Mouse (Mus musculus): ENCODE data around the gene Hoxd8. TPM values are rescaled to one million over a fixed set of nuclear protein-coding genes. Genes with fewer than 3 reads are reported as not detected.

Gene Hoxd8
- total RNA-seq, 4 experiments from 2014 or later: not detected

DNA sequence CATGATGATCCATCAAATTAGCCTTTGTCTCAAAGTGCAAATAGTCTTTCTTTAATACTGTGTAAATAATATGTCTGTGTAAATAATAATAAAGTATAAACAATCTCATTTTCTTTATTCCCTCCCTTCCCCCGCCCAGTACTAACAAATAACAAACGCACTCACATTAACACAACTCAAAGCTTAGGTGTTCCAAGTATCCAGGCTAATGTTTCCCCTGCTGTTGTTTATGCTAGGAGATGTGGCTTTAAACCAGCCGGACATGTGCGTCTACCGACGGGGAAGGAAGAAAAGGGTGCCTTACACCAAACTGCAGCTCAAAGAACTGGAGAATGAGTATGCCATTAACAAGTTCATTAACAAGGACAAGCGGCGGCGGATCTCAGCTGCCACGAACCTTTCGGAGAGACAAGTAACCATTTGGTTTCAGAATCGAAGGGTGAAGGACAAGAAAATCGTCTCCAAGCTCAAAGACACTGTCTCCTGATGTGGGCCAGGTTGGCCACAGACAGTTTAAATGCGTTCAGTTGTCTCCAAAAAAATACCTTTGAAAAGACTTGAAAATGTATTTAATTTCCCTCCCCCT, 34.7 kb upstream of the Hoxd8 start:
- DNase-seq (ENCODE audit: low spot score in 2 of 2): no peak

DNA sequence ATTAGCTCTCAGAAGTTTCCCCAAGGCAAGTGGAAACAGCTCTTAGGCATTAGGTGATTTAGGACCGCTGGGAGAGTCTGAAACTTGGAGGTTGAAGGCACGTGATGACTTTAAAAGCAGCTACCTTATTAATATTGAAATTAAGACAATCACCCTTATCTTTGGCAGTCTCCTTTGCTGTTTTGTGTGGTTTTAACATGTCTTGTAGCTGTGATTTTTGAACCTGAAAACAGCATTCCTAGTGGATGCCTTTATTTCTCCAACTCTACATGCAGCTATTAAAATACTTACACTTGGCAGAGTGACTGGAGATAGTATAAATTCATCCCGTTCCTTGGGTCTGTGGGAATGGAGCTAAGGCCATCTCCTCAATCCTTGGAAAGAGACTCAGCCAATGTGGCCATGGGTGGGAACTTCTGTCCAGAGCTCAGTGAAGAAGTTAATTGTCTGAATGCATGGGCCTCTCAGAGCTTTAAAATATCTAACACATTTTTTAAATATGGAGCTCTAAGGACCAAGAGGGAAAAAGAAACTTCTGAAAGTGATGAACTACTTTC, 33.7 kb upstream of the Hoxd8 start:
- no peak for DNase-seq (ENCODE audit: low spot score in 2 of 2)

DNA sequence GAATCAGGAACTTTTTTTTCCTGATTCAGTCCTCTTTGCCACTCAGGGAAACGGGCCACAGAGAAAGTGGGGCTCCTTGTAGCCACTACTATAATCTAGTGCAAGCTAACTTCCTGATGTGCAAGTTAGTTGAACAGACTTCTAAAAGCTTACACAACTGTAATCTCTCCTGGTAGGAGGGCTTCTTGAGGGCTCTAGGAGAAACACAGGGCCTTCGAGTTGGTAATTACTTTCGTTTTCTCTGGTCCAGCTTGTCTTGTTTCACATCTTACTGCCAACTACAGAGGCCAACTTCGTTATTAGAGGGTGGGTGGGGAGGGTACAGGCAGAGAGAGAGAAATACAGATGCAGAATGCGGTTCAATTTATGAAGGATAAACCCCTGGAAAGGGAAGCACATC, 32.6 kb upstream of the Hoxd8 start:
- DNase-seq (ENCODE audit: low spot score in 2 of 2): no peak

DNA sequence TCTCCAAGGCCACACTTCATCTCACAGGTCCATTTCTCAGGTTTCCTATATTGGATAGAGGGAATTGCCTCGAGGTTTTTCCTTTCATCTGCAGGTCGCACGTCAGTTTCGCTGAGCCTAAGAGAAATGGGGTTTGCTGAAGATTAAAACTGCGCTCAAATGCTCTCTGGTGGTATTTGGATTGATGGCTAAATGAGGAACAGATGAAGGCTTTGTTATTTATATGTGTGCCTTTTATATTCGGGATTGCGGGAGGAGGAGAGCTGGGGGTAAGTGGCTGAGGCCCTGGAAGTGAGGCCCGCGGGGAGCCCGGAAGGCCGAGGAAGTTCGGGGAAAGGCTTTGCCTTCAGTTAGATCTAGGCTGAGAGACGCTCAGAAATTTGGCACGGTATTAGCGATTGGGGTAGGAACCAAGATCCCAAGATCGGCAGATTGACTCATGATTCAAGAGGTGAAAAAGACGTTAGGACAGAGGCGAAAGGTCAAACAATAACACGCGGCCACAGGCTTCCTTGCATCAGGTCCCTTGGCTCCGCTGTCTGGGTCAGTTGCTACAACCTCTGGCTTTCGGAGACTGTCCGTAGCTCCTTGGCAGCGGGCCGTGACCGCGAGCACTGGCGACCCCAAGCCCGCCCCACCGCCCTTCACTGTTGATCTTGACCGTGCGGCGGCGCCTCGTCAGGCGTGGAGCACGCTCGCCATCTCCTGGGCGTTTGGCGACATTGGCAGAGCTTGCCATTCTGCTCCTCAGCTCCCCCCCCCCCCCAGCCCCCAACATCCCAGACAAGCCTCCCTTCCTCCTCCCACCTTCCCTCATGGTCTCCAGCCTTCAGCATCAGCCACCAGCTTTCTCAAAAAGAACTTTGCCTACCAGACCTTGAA, 31.7 kb upstream of the Hoxd8 start:
- DNase-seq (ENCODE audit: low spot score in 2 of 2): no peak

DNA sequence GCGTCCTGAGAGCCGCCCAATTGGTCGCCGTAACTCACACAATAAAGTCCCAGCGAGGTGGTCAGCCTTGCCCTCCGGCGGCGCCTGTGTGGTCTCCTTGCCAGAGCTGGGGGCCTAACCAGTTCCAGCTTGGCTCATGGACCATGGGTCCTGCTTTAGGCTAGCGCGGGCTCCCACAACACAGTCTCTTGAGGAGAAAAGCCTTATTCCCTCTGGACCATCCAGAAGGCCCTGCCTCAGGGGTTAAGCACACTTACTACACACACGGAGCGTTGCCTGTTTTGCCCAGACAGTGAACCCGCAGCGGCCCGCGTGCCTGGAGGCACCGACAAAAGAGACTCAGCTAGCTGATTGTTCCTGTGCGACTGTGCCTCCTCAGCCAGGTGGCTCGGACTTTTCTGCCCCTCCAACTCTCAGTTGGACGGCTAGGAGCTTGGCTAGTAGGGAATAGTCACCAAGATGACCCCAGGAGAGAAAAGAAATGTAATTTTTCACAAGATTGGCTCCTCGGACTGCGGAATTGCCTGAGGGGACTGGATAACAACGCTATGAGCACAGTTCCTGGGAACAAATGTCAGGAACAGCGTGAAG, 30.5 kb upstream of the Hoxd8 start:
- no peak for DNase-seq (ENCODE audit: low spot score in 2 of 2)

DNA sequence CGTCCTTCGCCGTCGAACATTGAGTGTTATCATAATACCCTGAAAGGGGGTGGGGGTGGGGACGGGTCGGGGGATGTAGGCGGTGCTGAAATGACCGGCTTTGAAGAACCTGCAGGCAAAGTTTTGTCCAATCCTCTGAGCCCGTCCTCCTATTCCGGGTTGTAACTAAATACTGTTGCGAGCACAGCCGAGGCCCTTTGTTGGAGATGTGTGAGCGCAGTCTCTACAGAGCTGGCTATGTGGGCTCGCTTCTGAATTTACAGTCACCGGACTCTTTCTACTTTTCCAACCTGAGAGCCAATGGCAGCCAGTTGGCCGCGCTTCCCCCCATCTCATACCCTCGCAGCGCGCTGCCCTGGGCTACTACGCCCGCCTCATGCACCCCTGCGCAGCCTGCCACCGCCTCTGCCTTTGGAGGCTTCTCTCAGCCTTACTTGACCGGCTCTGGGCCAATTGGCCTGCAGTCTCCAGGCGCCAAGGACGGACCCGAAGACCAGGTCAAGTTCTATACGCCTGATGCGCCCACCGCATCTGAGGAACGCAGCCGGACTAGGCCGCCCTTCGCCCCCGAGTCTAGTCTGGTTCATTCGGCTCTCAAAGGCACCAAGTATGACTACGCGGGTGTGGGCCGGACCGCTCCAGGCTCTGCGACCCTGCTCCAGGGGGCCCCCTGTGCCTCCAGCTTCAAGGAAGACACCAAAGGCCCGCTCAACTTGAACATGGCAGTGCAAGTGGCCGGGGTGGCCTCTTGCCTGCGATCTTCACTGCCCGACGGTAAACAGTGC, 29.3 kb upstream of the Hoxd8 start, which contains the start of gene Hoxd12:
Hoxd12 (plus strand) TSS at position 133 of the 785 bp plus-strand sequence.
- DNase-seq (ENCODE audit: low spot score in 2 of 2): no peak

DNA sequence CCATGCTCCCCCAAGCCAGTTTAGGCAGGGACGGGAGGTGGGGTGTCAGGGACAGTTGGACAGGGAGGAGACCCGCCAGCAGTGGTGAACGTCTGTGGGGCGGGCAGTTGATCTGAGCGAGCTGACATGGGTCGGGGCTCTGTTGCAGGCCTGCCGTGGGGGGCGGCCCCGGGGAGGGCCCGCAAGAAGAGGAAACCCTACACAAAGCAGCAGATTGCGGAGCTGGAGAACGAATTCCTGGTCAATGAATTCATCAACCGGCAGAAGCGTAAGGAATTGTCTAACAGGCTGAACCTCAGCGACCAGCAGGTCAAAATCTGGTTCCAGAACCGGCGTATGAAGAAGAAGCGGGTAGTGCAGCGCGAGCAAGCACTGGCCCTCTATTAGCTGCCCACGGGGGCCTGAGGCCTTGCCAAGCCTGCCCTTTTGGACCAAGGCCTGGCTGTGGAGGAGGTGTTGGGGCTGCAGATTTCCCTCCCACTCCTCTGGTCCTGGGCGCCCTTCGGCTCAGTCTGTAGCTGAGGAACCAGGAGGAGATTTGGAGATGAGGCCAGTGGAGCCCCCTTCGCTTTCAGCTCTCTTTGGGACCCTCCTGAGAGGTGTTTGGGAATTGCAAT, 28.6 kb upstream of the Hoxd8 start:
- DNase-seq (ENCODE audit: low spot score in 2 of 2): no peak

DNA sequence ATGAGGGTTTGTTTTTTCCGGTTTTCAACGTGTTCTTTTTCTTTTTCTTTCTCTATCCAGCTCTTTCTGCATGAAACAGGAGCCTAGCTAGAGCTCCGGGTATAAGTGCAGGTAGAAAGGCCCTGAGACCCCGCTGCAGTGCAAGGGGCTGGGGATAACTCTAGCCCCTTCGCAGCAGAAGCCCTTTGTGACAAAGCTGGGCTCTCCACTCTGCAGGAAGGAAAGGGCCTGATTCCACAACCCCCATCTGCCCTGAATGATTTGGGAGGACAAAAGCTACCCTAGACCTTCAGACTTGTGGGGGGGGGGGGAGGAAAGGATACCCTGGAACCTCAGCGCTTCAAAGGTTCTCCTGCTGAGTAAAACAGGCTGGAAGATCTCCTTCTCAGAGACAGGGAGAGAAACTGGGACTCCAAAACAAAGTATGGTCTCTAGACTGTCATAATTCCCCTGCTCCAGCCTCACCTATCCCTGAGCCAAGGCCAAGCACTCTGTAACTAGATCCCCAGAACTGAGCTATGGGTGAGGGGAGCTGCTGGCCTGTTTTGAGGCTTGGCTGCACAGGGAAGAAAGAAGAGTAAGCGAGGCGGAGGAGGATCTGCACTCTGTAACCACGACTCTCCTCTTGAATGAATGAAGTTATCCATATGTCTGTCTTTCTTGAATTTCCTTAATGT, 27.9 kb upstream of the Hoxd8 start:
- DNase-seq (ENCODE audit: low spot score in 2 of 2): no peak

DNA sequence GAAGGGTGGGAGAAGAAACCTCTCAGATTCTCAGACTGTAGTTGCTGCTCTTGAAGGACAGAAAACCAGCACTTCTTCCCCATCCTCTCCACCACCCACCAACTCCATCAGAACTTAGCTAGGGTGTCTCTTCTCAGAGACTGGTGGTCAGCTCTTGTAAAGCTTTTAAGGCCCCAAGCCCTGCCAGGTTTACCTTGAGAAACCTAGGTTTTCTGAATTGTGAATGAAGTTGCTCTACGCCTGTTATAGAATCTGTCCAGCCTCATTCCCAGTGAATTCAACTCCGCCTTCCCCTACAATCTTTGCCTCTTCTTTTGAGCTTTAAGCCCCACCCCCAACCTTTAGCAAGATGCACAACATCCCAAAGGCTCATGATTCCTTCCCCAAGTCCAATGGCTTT, 27.3 kb upstream of the Hoxd8 start:
- no peak for DNase-seq (ENCODE audit: low spot score in 2 of 2)

DNA sequence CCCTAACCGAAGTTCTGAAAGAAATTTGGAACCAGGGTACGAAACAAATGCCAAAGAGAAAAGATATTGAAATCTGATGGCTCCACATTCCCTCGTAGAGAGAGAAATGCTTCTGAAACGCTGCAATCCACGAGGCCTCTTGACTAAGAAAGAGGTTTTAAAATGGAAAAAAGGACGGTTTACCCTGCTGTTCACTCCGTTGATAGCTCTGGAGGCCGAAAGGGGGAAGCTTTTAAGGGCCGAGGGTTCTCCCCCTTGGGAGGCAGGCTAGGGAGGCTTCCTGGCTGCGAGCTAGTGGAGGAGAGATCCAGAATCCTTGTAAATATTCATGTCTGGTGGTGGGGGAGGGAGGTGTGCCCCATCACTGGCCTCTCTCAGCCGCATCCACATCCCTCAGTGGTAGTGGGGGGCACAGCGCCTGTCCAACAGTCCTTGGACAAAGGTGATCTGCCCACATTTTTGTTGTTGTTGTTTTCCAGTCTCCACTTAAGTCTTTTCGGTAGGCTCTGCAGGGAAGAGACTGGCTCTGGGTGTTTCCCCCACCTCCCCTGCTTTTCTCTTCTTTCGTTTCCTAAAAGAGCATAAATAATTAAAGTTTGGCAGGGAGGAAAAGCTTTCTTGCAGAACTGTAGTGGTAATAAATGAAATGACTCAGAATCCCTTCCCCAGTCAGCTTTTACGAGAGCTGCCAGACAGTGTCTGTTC, 25.4 kb upstream of the Hoxd8 start, which contains the start of gene Hoxd11:
Hoxd11 (plus strand) TSS at position 667 of the 705 bp plus-strand sequence.
- DNase-seq (ENCODE audit: low spot score in 2 of 2): no peak

DNA sequence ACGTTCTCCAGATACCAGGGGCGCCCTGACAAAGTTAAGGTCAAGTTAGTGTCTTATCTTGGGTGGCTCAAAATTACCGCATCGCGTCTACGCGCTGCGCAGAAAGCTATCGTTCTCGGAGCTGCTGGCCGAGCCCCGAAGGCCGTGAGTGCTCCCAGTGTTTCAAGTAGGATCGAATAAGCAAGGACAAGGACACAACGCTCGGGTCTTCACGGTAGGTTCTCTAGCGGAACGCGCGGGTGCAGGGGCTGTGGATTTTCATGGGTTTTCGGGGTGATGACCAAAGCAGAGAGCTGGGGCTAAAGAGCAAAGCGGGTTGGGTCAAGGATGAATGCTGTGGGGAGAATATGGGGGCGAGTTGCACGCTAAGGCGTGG, 24.8 kb upstream of the Hoxd8 start:
- DNase-seq (ENCODE audit: low spot score in 2 of 2): no peak

DNA sequence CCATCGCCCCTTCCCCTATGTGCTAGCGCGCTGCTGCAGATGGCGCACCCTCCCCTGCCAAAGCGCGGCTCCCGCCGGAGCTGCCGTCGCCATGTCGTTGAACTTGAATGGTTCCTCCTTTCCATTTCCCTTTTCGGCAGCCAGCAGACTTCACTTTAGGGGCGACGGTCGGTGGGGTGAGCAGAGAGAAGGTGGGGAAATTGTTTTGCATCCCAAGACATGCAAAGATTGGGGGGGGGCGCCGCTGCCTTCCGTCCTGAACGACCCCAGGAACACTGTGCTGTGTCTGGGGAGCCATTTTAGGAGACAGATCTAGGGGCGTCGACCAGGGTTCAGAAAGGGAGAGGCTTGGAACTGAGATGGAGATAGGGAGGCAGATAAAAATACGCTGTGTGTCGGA, 24.4 kb upstream of the Hoxd8 start:
- DNase-seq (ENCODE audit: low spot score in 2 of 2): no peak

DNA sequence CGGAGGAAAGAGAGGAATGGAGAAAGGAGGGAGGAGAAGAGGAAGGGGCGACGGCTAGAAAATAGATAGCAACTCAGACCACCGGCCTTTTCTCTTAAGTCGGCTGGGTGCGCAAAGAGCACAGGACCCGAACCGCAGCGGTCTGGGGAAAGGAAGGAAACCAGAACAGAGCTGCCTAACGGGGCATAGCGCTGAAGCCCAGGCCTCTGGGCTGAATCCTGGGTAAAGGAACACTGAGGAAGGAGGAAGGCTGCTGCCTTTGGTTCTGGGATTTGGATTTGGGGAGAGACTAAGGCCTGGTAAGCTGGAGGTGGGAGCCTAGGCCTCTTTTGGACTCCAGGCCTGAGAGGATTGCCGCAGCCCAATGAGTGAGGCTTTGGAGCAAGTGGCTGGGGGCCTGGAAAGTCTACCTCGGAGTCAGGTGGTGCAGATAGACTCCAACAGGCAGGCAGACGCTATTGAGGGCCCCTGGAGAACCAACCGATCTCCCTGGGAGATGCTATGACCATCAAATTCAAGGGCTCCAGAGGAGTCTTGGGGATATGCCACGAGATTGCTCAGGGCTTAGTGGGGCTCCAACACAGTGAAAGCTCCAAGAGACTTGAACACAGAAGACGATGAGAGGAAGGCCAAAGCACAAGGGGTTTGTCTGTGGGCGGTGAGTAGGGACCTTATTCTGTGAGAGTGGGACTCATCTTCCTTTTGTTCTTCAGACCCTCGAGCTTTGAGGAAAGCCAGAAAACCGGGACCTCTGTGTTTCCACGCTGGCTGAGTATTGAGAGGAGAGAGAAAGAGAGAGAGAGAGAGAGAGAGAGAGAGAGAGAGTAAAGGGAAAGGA, 23.6 kb upstream of the Hoxd8 start:
- no peak for DNase-seq (ENCODE audit: low spot score in 2 of 2)

DNA sequence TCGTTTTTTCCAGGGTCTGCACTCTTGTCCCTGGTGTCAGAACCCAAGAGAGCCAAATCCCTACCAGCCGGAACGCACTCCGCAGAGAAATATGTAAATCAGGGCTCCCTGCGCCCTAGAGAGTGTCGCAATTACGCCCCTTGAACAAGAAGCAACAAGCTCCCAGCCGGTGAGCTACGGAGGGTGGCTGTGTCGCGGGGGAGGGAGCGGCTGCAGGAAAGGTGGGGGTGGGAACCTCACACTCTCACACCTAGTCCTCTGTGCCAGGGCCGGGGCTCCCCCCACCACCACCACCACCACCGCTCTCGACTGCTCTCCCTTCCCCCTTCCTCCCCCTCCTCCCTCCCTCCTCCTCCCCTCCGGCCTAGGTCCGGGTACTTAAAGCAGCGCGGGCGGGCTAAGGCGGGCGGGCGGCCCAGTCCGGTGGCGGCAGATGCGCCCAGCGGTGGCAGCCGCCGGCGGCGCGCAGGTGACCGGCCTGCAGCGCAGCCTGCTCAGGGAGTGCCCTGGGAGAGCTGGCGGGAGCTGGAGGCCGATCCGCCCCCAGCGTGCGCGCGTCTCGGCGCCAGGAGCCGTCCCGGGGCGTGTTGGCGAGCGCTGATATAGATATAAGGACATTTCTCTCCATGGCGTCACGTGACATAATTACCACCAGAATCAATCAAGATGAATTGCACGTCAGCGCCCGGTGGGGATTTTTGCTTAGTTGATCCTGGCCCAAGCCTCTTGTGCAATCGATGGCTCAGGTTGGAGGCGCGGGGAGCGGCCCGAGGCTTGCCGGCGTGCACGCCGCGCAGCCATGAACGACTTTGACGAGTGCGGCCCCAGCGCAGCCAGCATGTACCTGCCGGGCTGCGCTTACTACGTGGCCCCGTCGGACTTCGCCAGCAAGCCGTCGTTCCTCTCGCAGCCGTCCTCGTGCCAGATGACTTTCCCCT, 22.6 kb upstream of the Hoxd8 start:
- DNase-seq (ENCODE audit: low spot score in 2 of 2): no peak

DNA sequence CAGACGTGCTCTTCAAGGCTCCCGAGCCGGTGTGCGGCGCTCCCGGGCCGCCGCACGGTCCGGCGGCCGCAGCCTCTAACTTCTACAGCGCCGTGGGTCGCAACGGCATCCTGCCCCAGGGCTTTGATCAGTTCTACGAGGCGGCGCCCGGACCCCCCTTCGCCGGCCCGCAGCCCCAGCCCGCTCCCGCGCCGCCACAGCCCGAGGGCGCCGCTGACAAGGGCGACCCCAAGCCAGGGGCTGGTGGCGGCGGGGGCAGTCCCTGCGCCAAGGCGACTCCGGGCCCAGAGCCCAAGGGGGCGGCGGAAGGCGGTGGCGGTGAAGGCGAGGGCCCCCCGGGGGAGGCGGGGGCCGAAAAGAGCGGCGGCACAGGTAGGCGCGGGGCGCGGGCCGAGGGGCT, 21.6 kb upstream of the Hoxd8 start:
- DNase-seq (ENCODE audit: low spot score in 2 of 2): no peak

DNA sequence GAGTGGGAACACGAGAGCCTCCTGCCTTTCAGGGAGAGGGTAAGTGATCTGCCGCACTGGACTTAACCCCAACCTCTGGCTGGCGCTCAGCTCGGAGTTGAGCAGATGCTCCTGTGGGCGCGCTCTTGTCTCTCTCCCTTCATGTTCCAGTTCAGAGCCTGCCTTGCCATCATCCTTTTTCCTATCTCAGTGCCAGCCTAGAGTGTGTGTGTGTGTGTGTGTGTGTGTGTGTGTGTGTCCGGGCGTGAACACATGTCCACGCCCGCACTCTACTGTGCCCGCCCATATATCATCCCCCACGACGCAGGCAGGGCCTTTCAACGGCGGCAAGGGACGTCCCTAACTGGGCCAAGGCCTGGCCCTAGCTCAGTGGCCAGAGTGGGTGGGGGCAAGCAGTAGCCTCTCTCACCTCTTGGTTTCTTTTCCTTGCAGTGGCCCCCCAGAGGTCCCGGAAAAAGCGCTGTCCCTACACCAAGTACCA, 20.9 kb upstream of the Hoxd8 start:
- no peak for DNase-seq (ENCODE audit: low spot score in 2 of 2)

DNA sequence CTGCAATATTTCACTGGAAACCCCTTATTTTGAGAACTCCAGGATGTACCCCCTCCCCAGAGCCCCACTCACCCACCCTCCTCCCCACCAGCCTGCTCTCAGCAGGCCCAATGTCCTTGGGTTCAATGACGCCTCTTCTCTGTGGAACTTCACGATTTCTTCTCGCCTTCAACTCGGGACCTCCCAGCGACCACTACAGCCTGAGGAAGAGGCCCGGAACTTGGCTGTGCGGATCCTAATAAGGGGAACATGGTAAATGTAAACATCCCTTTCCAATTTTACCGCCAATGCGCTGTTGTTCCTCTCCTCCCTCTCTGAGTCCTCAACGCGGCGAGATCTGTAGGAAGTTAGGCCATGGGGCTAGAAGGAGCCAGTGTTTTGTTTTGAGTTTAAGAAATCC, 20.3 kb upstream of the Hoxd8 start:
- DNase-seq (ENCODE audit: low spot score in 2 of 2): no peak
